Mouse (Mus musculus) spleen, postnatal 4 days (tissue): ENCODE measurements around the gene Scimp.
"Not testable (repeated sequence)": the region's sequence is repeated elsewhere in the genome, so short reads cannot be mapped to it uniquely, and the experiment has no call there.

Source experiments
- DNase-seq, 2 experiments: peaks; one replicate each; pipeline ENCODE4 v3.0.0; 2022; ENCODE audit warnings: low spot score in 2 of 2

Scimp gene

DNA sequence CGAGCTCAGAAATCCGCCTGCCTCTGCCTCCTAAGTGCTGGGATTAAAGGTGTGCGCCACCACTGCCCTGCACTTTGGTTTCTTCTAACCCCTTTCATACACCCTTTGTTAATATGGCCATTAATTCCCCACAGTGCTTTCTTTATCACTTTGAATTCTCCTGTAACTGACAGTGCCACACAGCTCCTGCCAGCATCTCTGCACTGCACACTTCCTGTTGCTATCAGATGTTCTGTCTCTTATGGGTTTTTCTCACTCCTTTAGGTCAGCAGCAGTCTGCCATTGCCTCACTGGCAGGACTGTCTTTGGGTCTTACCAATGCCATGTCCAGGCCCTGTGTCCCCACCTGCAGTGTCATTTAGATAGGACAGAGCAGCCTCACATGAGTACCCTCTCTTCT, 41.6 kb downstream of the Scimp start:
- no peak for DNase-seq

DNA sequence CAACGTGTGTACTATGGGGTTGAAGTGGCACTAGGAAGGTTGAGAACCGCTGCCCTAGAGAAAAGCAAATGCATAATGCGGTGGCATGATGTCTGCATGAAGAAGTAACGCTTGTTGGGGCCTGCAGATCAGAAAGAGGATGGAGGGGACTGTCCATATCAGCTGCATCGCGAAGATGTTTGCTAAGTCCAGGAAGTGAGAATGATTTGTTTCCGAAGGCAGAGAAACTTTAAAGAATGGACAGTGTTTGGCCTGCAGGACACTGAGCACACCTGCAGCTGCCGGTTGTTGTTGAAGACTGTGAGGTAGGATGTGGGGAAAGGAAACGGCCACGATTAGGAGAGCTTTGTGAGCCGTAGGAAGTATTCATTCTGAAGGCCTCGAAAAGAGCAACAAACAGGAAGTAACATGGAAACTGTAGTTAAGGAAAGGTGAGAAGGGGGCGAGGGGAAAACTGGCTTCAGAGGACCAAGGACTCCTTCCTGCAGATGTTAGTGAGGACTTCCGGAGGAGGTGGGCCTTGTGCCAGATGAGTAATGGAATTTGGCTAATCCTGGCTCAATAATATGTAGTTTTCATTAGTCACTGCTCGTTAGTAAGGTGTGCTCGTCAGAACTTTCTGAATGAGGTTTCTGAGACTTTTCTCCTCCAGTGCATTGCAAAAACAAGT, 46.5 kb downstream of the Scimp start:
- DNase-seq = peak in 1 of 2 experiments; percentile 57

- DNase-seq = peak; percentile 73 to 86
Measured at GRCm38 (mm10) chr11:70763936-70764808, 48.2 kb downstream of the Scimp start, which contains the start of gene Zfp3. Gene Zfp3, plus strand, starts transcription at chr11:70764209.

DNA sequence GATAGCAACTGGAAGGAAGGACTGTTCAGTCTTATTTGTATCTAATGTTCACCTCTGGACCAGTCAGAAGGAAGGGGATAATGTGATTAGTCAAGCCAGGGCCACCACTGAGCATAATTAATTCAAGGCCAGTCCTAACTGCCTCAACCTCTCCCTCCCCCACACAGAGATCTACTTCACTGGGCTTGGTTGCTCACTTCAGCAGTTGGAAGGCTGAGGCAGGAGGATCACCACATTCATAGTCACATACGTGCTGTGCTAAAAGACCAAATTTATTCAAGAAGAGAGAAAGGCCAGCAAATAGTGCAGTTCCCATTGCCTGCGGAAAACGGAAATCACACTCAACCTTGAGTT, 48.8 kb downstream of the Scimp start:
- DNase-seq = no peak

DNA sequence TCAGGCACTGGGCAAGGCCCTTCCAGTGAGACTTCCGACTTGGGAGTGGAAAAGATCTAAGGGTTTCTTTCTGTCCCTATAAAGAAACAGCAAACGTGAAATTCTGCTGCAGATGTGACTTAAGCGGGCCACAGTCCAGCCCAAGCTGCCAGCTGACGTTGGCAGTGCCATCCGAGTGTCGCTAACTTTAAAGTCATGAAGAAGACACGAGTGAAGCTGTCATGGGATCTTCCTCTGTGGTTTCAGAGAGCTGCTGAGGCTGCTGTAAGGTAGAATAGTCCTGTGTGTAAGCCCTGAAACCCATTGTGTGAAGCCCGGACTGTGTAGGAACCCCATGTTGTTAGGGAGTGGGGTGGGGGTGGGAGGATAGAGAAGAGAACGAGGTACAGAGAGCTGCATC, 49.7 kb downstream of the Scimp start:
- DNase-seq = no peak

DNA sequence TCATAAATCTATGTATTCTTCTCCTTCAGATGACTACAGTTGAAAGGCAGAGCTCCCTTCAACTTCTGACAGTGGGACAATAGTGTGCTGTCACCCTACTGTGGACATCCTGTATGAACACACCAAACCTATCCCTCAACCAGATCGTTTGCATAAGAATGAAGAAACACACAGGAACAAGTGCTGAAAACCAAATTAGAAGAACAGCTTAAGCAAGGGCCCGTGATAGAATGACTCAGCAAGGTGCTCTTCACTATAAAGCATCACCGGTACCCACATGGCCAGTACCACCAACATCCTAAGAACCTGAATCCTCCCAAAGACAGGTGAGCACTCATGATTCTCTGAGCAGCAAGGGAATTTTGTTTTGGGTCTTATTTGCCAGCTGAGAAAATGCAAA, 51.9 kb downstream of the Scimp start:
- DNase-seq = not testable (repeated sequence)

GRCm38 (mm10) chr11:70755645-70756044, 56.7 kb downstream of the Scimp start:
- DNase-seq = peak; percentile 77 to 93

GRCm38 (mm10) chr11:70754958-70755357, 57.4 kb downstream of the Scimp start:
- no peak for DNase-seq

- DNase-seq = no peak
Measured at GRCm38 (mm10) chr11:70754476-70754875, 57.9 kb downstream of the Scimp start.

DNA sequence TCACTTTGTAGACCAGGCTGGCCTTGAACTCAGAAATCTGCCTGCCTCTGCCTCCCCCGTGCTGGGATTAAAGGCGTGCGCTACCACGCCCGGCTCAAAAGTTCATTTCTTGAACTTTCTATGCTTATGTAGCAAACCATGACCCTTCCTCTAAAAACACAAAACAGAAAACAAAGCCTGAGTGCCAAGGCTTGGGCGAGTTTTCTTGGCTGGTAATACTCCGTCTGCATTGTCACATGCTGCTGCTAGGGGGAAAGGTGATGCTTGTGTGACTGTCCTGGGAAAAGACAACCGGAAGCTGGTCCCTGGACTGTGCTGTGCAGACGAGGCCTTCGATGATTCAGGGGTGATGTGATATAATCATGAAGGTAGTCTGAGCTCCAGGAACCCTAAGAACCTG, 59.2 kb downstream of the Scimp start:
- DNase-seq = no peak

DNA sequence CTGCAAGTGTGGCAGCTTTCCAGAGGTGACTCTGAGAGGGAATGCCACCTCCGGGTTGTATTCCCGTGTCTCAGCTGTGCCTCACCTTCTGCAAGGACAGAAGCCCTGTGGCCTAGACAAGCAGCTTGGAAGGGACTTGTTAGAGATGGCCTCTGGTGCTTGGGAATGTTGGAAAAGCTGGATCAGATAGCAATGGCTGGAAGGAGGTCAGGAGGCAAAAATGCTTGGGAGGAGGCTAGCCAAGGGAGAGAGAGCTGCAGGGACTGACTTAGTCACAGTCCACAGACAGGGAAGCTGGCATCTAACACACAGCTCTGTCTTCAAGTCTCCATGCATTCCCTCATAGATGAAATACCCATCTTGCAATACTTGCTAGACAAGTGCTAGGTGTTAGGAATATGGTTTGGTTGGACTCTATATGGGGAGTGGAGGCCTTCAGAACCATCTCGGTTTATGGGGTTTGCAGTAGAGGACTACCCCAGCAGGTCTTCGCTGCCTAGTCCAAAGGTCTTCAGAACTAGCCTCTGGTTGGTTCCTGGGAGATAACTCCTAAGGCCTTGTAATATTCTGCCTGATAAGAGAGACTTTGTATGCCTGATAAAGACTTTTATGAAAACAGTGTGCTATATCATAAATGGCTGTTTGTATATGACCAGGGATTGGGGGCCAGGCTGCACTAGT, 59.9 kb downstream of the Scimp start:
- no peak for DNase-seq

GRCm38 (mm10) chr11:70747876-70748545, 64.4 kb downstream of the Scimp start:
- DNase-seq = no peak

DNA sequence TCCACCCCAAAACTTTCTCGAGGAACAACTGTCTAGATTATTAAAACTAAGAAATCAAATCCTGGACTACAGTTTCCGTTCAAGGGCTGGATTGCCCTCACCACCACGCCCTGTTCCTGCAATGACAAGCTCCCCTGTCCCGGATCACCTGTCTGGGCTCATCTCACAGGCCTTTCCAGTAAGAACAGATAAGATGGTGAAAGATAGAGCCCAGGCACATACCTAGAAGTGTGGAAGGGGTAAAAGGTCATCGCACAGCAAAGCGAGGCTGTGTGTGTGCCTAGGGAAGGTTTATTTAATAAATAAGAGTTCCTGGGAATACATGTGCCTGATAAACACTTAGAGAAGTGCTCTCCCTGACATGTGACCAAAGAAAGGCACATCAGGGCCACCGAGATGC, 66.8 kb downstream of the Scimp start:
- DNase-seq = no peak

- no peak for DNase-seq
Measured at GRCm38 (mm10) chr11:70742581-70743459, 69.6 kb downstream of the Scimp start.

GRCm38 (mm10) chr11:70742117-70742516, 70.3 kb downstream of the Scimp start:
- DNase-seq = no peak

- DNase-seq = no peak
Measured at GRCm38 (mm10) chr11:70741603-70742002, 70.8 kb downstream of the Scimp start.
